In the genomic region with DNA sequence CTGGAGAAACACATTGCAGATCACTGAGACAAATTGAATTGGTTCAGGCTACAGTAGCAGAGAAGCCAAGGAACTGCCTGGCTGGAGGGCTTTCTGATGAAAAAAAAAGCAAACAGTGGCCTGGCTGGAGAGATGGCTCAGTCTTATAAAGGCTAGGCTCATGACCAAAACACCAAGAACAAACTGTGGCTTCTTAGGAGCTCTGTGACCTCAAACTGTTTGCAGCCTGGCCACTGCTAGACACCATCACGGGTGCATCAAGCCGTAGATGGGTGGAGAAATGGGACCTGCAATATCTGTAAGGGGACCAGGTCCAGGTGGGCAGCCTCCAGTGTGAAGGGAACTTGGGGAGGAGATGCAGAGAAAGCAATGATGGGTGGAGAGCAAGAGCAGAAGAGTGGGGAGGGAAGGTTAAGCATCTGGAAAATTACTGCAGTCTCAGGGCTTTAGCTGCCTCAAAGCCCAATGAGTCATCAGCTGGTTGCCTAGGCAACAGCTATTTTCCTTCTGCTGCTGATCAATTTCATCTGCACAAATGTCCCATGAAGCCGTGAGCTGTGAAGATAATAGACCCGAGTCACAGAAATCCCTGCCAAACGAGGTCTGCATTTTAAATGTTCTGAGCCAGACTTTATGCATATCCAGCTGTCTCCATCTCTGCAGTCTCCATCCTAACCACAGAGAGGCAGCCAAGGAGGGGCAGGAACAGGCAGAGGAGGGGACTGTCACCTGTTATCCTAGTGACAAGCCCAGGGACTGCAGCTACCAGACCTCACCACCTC, we compare ENCODE assay signal across 8 mouse cellular contexts.
DNase-seq lines count a peak whose midpoint lies in the region.

No protein-coding gene starts in this region.

- H3K4me1 ChIP-seq in hindbrain, embryonic 10.5 days (replicated peaks), result peaks cover 13% of the 10 kb centered on the region

- H3K36me3 ChIP-seq in hindbrain, embryonic 10.5 days, result no peaks in the 10 kb centered on the region

- 48% methylated on average over 5 of the region's 5 CpGs for whole genome bisulfite sequencing in hindbrain, embryonic 10.5 days

- H3K4me3 ChIP-seq in hindbrain, embryonic 10.5 days, result no peak overlapping the region

- peak overlapping the region; percentile 75 for H3K27ac ChIP-seq in hindbrain, embryonic 10.5 days

- H3K27me3 ChIP-seq in hindbrain, embryonic 10.5 days (ENCODE audit: insufficient read depth, poor library complexity, severe bottlenecking), result no peaks in the 10 kb centered on the region

- H3K9me3 ChIP-seq in hindbrain, embryonic 10.5 days, result peaks cover 4% of the 10 kb centered on the region; the same call in 1 of the 2 replicates

- peak; percentile 5 for DNase-seq in cerebellum, adult 9-11 months
- no peak for DNase-seq in cerebellum, adult 9-10 months
- DNase-seq in adrenal gland, adult 2 months, result peak; percentile 72
- DNase-seq in forelimb bud, embryonic 11.5 days (ENCODE audit: low read depth, low spot score), result peak; percentile 16
- DNase-seq in hindbrain, embryonic 10.5 days (ENCODE audit: low spot score), result peak; percentile 33
- peak; percentile 84 to 92 for DNase-seq in left cerebral cortex, postnatal 14 days (ENCODE audit: low spot score in 2 of 2)
- DNase-seq in right cerebral cortex, adult 2 months (ENCODE audit: low spot score in 2 of 2), result peak; percentile 87 to 91
- DNase-seq in thymus, postnatal 14 days, result no peak

- intact Hi-C loops in left cerebral cortex, postnatal 14 days (cut with DNase I), result loop anchor here (2.0 kb wide), 1 partner anchor 39 kb away; no protein-coding TSS in a partner anchor

Comparison
In these comparisons a context has a peak if more than half of its experiments do, and no peak if none do; other contexts are left out.
1. DNase-seq: peak in cerebellum, adult 9-11 months (single experiment), adrenal gland, adult 2 months (single experiment), forelimb bud, embryonic 11.5 days (single experiment), hindbrain, embryonic 10.5 days (single experiment), left cerebral cortex, postnatal 14 days (2 of 2) and right cerebral cortex, adult 2 months (2 of 2); none in cerebellum, adult 9-10 months (single experiment) and thymus, postnatal 14 days (single experiment).